Mouse (Mus musculus) ES-E14 (cell line): ENCODE measurements around the gene Egfem1. TPM values are rescaled to one million over a fixed set of nuclear protein-coding genes. Genes with fewer than 3 reads are reported as not detected.
A peak's percentile ranks its signal among the peaks of the same experiment; 100 is the strongest.

Experiments used
- DNase-seq: peaks from one replicate; pipeline ENCODE4 v3.0.0-alpha.2; 2013; ENCODE audit warnings: low read depth, low spot score
- H3K27ac ChIP-seq: 2 replicates; pipeline ENCODE4 v1.5.1; 2012; ENCODE audit warnings: low read depth, mild to moderate bottlenecking, low read length, moderate library complexity, mixed read lengths; ENCODE audit not compliant: poor library complexity, insufficient read depth, severe bottlenecking
- H3K36me3 ChIP-seq: 2 replicates; pipeline ENCODE4 v1.6.1; 2012; ENCODE audit warnings: mild to moderate bottlenecking, low read length, moderate library complexity, mixed read lengths; ENCODE audit not compliant: control insufficient read depth, poor library complexity, insufficient read depth, severe bottlenecking
- H3K4me1 ChIP-seq, 2 experiments: fragments of 150-350 bp in 1 of 2; sonication (generic) in 1 of 2; 2 replicates each; pipeline ENCODE4 v1.6.1; 2012; ENCODE audit warnings: low read length in 2 of 2, mild to moderate bottlenecking in 1 of 2, mixed read lengths in 1 of 2; ENCODE audit not compliant: control insufficient read depth in 2 of 2, insufficient read depth in 2 of 2, poor library complexity in 1 of 2
- H3K4me3 ChIP-seq, 2 experiments: fragments of 150-350 bp in 1 of 2; sonication (generic) in 1 of 2; 2 replicates each; pipeline ENCODE4 v1.5.1; 2012; ENCODE audit warnings: low read length in 2 of 2, low read depth in 1 of 2, mild to moderate bottlenecking in 1 of 2, mixed read lengths in 1 of 2; ENCODE audit not compliant: insufficient read depth in 1 of 2, poor library complexity in 1 of 2, severe bottlenecking in 1 of 2
- H3K9ac ChIP-seq: 2 replicates; pipeline ENCODE4 v1.6.1; 2012; ENCODE audit warnings: low read depth, mild to moderate bottlenecking, low read length, mixed read lengths; ENCODE audit not compliant: poor library complexity, insufficient read depth, severe bottlenecking
- H3K9me3 ChIP-seq: fragments of 150-350 bp; sonication (generic); 2 replicates; pipeline ENCODE4 v1.6.1; 2012; ENCODE audit warnings: low read depth, mild to moderate bottlenecking, low read length; ENCODE audit not compliant: control insufficient read depth, insufficient read depth
- CHD2 ChIP-seq: IDR thresholded peaks from 2 replicates; pipeline ENCODE4 v1.6.1; 2014; ENCODE audit warnings: mild to moderate bottlenecking, low read depth, low read length, inconsistent platforms
- HCFC1 ChIP-seq: IDR thresholded peaks from 2 replicates; pipeline ENCODE4 v1.6.1; 2012; ENCODE audit warnings: low read length, inconsistent platforms, borderline replicate concordance; ENCODE audit not compliant: insufficient read depth
- MAFK ChIP-seq: IDR thresholded peaks from 2 replicates; pipeline ENCODE4 v1.6.1; 2014; ENCODE audit warnings: mild to moderate bottlenecking, low read depth, low read length, inconsistent platforms; ENCODE audit not compliant: insufficient read depth
- ZC3H11A ChIP-seq: IDR thresholded peaks from 2 replicates; pipeline ENCODE4 v1.6.1; 2012; ENCODE audit warnings: low read depth, mild to moderate bottlenecking, inconsistent platforms, low read length, borderline replicate concordance
- ZNF384 ChIP-seq: IDR thresholded peaks from 2 replicates; pipeline ENCODE4 v1.6.1; 2012; ENCODE audit warnings: low read depth, low read length, inconsistent platforms
- in situ Hi-C, 2 experiments: fragments of 600-800 bp; cut with MboI; formaldehyde crosslinking; loops; one replicate each; pipeline ENCODE4 v1.15.1; 2025; ENCODE audit warnings: low sequenced_read_pairs in 2 of 2, inconsistent platforms in 1 of 2; ENCODE audit not compliant: unreplicated experiment in 2 of 2
- total RNA-seq: library from RNA; depleted of rRNA; stranded (reverse); fragments of 300-350 nt; gene quantifications from 2 replicates; pipeline ENCODE4 v1.2.3, GENCODE M21; 2012

Gene Egfem1
- total RNA-seq, 1 experiment = 0.18 TPM

GRCm38 (mm10) chr3:29293230-29293629, 211.4 kb downstream of the Egfem1 start:
- no peak overlapping the region for H3K9ac ChIP-seq
- H3K4me3 ChIP-seq = no peak overlapping the region
- H3K36me3 ChIP-seq = no peaks in the 10 kb centered on the region
- no peaks in the 10 kb centered on the region for H3K4me1 ChIP-seq
- DNase-seq = no peak
- in situ Hi-C loops = no loop called here
- TF ChIP-seq ZNF384 (no peak), MAFK (no peak), CHD2 (no peak), ZC3H11A (no peak), HCFC1 (no peak)
- H3K9me3 ChIP-seq = no peaks in the 10 kb centered on the region
- no peak overlapping the region for H3K27ac ChIP-seq

GRCm38 (mm10) chr3:29342223-29342791, 260.5 kb downstream of the Egfem1 start:
- Histone ChIP-seq H3K4me3 (no peak overlapping the region), H3K9ac (no peak overlapping the region), H3K36me3 (no peaks in the 10 kb centered on the region), H3K27ac (no peak overlapping the region), H3K9me3 (no peaks in the 10 kb centered on the region), H3K4me1 (no peaks in the 10 kb centered on the region)
- TF ChIP-seq ZNF384 (no peak), MAFK (no peak), ZC3H11A (no peak), HCFC1 (no peak), CHD2 (no peak)
- in situ Hi-C loops = no loop called here
- DNase-seq = no peak

GRCm38 (mm10) chr3:29345805-29346204, 264.0 kb downstream of the Egfem1 start:
- Histone ChIP-seq H3K9ac (no peak overlapping the region), H3K27ac (no peak overlapping the region), H3K36me3 (no peaks in the 10 kb centered on the region), H3K9me3 (no peaks in the 10 kb centered on the region), H3K4me1 (no peaks in the 10 kb centered on the region), H3K4me3 (no peak overlapping the region)
- TF ChIP-seq CHD2 = no peak
- TF ChIP-seq HCFC1 = no peak
- no peak for TF ChIP-seq MAFK
- no peak for TF ChIP-seq ZNF384
- in situ Hi-C loops = no loop called here
- no peak for DNase-seq

- TF ChIP-seq ZNF384 (no peak), ZC3H11A (no peak), CHD2 (no peak), HCFC1 (no peak), MAFK (no peak)
- Histone ChIP-seq H3K4me3 (no peak overlapping the region), H3K36me3 (no peaks in the 10 kb centered on the region), H3K9ac (no peak overlapping the region), H3K9me3 (no peaks in the 10 kb centered on the region), H3K4me1 (no peaks in the 10 kb centered on the region), H3K27ac (no peak overlapping the region)
- DNase-seq = no peak
- in situ Hi-C loops = no loop called here
Measured at GRCm38 (mm10) chr3:29366907-29367306, 285.1 kb downstream of the Egfem1 start.

- in situ Hi-C loops = no loop called here
- H3K36me3 ChIP-seq = no peaks in the 10 kb centered on the region
- H3K4me1 ChIP-seq = no peaks in the 10 kb centered on the region
- peak; percentile 24 for DNase-seq
- TF ChIP-seq ZNF384 = no peak
- TF ChIP-seq CHD2 = no peak
- TF ChIP-seq HCFC1 = no peak
- TF ChIP-seq ZC3H11A = peak; percentile 42; the same call in 1 of the 2 replicates
- no peak for TF ChIP-seq MAFK
- no peak overlapping the region for H3K27ac ChIP-seq
- H3K9me3 ChIP-seq = no peaks in the 10 kb centered on the region
- no peak overlapping the region for H3K9ac ChIP-seq
- no peak overlapping the region for H3K4me3 ChIP-seq
Measured at GRCm38 (mm10) chr3:29370519-29370918, 288.7 kb downstream of the Egfem1 start.
